Mouse (Mus musculus) cortical plate, adult 2 months (tissue): ENCODE measurements around the gene Gspt2.

Experiments used
- CTCF ChIP-seq: fragments of 200-500 bp; IDR thresholded peaks from 2 replicates; pipeline ENCODE4 v1.5.1; 2011; ENCODE audit warnings: mild to moderate bottlenecking, control low read depth, low read length; ENCODE audit not compliant: insufficient read depth; ENCODE audit errors: extremely low read depth
- POLR2A ChIP-seq: fragments of 200-500 bp; IDR thresholded peaks from 2 replicates; pipeline ENCODE4 v1.6.1; 2011; ENCODE audit warnings: mild to moderate bottlenecking, low read length, control low read depth; ENCODE audit not compliant: insufficient read depth; ENCODE audit errors: extremely low read depth

- TF ChIP-seq POLR2A, result no peak
- no peak for TF ChIP-seq CTCF
Measured at GRCm38 (mm10) chrX:94670814-94671213, 34.9 kb downstream of the Gspt2 start.
